Mouse (Mus musculus) small intestine, adult 2 months (tissue): ENCODE measurements around the gene Kcnq4. TPM values are rescaled to one million over a fixed set of nuclear protein-coding genes. Genes with fewer than 3 reads are reported as not detected.

Source experiments
- H3K27ac ChIP-seq: fragments of 200-500 bp; 2 replicates; pipeline ENCODE4 v1.5.1; 2012; ENCODE audit warnings: low read depth, low read length, control low read depth, inconsistent platforms; ENCODE audit not compliant: insufficient read depth
- H3K27me3 ChIP-seq: fragments of 200-500 bp; 2 replicates; pipeline ENCODE4 v1.6.1; 2012; ENCODE audit warnings: mild to moderate bottlenecking, moderate library complexity, low read length, inconsistent platforms; ENCODE audit not compliant: control insufficient read depth, insufficient read depth
- H3K36me3 ChIP-seq: fragments of 200-500 bp; 2 replicates; pipeline ENCODE4 v1.6.1; 2012; ENCODE audit warnings: mild to moderate bottlenecking, low read length, control low read depth, inconsistent platforms; ENCODE audit not compliant: control insufficient read depth, insufficient read depth
- H3K4me1 ChIP-seq: fragments of 200-500 bp; 2 replicates; pipeline ENCODE4 v1.6.1; 2012; ENCODE audit warnings: low read length, inconsistent platforms, mixed read lengths; ENCODE audit not compliant: control insufficient read depth, insufficient read depth, insufficient read length
- H3K4me3 ChIP-seq: fragments of 200-500 bp; 2 replicates; pipeline ENCODE4 v1.5.1; 2012; ENCODE audit warnings: low read depth, mild to moderate bottlenecking, control low read depth, inconsistent platforms, low read length, moderate library complexity
- CTCF ChIP-seq: fragments of 200-500 bp; IDR thresholded peaks from 2 replicates; pipeline ENCODE4 v1.5.1; 2012; ENCODE audit warnings: low read depth, mild to moderate bottlenecking, control low read depth, inconsistent platforms, low read length, moderate library complexity, mixed read lengths; ENCODE audit not compliant: insufficient replicate concordance, insufficient read length; ENCODE audit errors: extremely low read depth
- POLR2A ChIP-seq: fragments of 200-500 bp; IDR thresholded peaks from 2 replicates; pipeline ENCODE4 v1.6.1; 2012; ENCODE audit warnings: low read depth, mild to moderate bottlenecking, control low read depth, inconsistent platforms, low read length, moderate library complexity
- WGBS: fragments of 180-500 bp; shearing (Covaris S2); methylation state at CpG from one replicate; pipeline ENCODE4 v1.1.7; 2018; 5-methylcytosine and 5-hydroxymethylcytosine counted together
- polyA plus RNA-seq: library from polyadenylated mRNA; depleted of rRNA; stranded (reverse); fragments of >200 nt; gene quantifications from 2 replicates; pipeline ENCODE4 v1.2.3, GENCODE M21; 2012

Gene Kcnq4
- polyA plus RNA-seq, 1 experiment, result 4.3 TPM

GRCm38 (mm10) chr4:120674775-120675451, 73.5 kb downstream of the Kcnq4 start:
- no peaks in the 10 kb centered on the region for H3K36me3 ChIP-seq
- no peaks in the 10 kb centered on the region for H3K27me3 ChIP-seq
- no peaks in the 10 kb centered on the region for H3K4me1 ChIP-seq
- TF ChIP-seq CTCF (no peak), POLR2A (no peak)
- no peak overlapping the region for H3K4me3 ChIP-seq
- 66% methylated on average over 8 of the region's 8 CpGs for WGBS
- no peak overlapping the region for H3K27ac ChIP-seq

DNA sequence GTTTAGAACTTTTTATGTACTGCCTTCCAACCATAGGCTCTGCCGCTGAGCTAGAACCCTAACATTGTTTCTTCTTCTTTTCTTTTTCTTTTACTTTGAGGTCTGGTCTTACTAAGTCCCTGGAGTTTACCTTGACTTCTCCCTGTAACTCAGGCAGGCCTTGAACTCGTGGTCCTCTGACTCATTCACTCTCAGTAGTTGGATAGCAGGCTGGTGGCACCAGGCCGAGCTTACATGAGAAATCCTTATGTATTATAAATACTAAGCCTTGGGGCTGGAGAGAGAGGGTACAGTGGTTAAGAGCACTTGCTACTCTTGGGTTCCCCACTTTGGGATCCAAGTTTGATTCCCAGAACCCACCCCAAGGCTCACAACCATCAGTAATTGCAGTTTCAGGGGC, 74.8 kb downstream of the Kcnq4 start:
- Histone ChIP-seq H3K4me1 (no peaks in the 10 kb centered on the region), H3K36me3 (no peaks in the 10 kb centered on the region), H3K27me3 (no peaks in the 10 kb centered on the region), H3K4me3 (no peak overlapping the region), H3K27ac (no peak overlapping the region)
- WGBS, result 85% methylated on average over 3 of the region's 3 CpGs
- no peak for TF ChIP-seq CTCF
- no peak for TF ChIP-seq POLR2A

DNA sequence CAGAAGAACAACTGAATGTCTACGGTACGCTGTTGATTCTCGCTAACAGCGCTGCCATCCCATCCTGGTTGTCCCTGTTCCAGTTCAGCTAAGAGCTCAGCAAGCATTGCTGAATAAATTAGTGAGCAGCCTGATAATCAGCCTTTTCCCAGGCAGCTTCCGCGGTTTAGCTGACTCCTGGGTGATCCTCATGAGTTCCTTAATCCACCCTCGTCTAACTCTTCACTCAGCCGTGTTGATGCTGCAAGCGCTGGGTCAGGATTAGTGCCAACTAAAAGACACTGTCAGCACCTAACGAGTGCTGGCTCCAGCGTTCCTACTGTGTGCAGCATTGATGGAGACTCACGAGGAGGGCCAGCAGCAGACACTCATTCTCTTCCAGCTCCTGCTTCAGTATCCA, 77.4 kb downstream of the Kcnq4 start:
- Histone ChIP-seq H3K27ac (no peak overlapping the region), H3K4me3 (no peak overlapping the region), H3K36me3 (no peaks in the 10 kb centered on the region), H3K4me1 (peaks cover 2% of the 10 kb centered on the region; the same call in 1 of the 2 replicates), H3K27me3 (no peaks in the 10 kb centered on the region)
- TF ChIP-seq POLR2A (no peak), CTCF (no peak)
- WGBS, result 71% methylated on average over 12 of the region's 12 CpGs

DNA sequence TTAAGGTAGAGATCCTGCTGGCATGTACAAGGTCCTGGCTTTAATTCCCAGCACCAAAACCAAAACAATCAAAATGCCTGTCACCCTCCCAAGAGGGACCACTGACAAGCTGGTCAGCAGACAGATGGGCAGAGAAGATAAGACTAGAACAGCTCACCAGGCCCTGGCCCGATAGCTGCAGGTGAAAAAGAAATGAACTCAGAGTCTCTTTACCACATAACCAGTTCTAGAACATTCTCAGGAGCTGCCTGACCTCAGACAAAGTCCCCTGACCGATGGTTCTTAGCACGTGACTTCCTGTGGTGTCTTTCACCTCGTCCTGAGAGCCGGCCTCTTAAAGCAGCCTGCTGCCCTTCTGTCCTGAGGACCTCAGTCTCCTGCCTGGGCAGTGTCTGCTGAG, 78.8 kb downstream of the Kcnq4 start:
- WGBS, result 77% methylated on average over 5 of the region's 5 CpGs
- no peaks in the 10 kb centered on the region for H3K27me3 ChIP-seq
- TF ChIP-seq POLR2A (no peak), CTCF (no peak)

GRCm38 (mm10) chr4:120668551-120668950, 79.9 kb downstream of the Kcnq4 start:
- Histone ChIP-seq H3K36me3 (no peaks in the 10 kb centered on the region), H3K27me3 (no peaks in the 10 kb centered on the region), H3K4me1 (peaks cover 2% of the 10 kb centered on the region; the same call in 1 of the 2 replicates), H3K27ac (no peak overlapping the region), H3K4me3 (no peak overlapping the region)
- no peak for TF ChIP-seq POLR2A
- no peak for TF ChIP-seq CTCF
- WGBS, result 72% methylated on average over 4 of the region's 4 CpGs

More for the DNA sequence above, 78.8 kb downstream of the Kcnq4 start:
- Histone ChIP-seq H3K4me1 (peaks cover 2% of the 10 kb centered on the region; the same call in 1 of the 2 replicates), H3K27ac (0 out of 2 replicates have a peak overlapping the region, but pooled peaks have one; percentile 9), H3K36me3 (no peaks in the 10 kb centered on the region), H3K4me3 (no peak overlapping the region)

DNA sequence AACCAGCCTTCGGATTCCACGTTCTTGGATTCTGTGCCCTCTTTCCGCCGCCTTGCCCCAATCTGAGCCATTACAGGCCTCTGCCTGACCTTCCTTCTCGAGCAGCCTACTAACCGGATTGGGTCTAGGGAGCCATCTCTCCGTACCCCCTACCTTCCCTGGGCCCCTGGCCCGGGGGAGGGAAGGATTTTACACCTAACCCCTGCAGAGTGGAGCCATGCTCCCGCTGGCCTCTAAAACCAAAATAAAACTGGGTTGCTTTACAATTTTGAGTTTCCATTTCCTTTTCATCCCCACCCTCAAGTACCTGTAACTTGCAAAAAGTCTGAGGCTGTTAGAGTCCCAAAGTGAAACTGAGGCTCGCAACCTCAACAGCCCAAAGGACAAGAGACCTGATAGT, 80.9 kb downstream of the Kcnq4 start:
- TF ChIP-seq POLR2A (no peak; the same call in none of the 2 replicates), CTCF (no peak)
- Histone ChIP-seq H3K27ac (peak overlapping the region; percentile 10; the same call in 1 of the 2 replicates), H3K4me3 (peak overlapping the region; percentile 78), H3K4me1 (peaks cover 2% of the 10 kb centered on the region; the same call in 1 of the 2 replicates), H3K36me3 (no peaks in the 10 kb centered on the region), H3K27me3 (no peaks in the 10 kb centered on the region)
- WGBS, result 28% methylated on average over 10 of the region's 10 CpGs

DNA sequence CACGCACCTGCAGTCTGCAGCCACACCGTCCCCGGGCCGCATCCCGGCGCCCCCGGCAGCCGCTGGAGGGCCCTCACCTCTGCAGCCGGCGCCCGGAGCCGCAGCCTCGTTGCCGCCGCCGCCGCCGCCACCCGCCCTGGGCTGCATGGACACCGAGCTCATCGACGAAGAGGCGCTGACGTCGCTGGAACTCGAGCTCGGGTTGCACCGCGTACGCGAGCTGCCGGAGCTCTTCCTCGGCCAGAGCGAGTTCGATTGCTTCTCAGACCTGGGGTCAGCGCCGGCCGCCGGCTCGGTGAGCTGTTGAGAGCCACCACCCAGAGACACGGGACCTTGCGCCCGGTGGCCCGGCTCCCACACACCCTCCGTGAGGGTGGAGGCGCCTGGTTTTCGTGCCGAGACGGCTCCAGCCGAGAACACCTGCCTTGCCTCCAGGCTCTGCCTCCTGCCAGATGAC, 81.3 kb downstream of the Kcnq4 start:
- under 1% methylated on average over 49 of the region's 50 CpGs for WGBS
- H3K4me3 ChIP-seq, result peak overlapping the region; percentile 78

More for the DNA sequence above, 81.3 kb downstream of the Kcnq4 start:
- Histone ChIP-seq H3K27me3 (no peaks in the 10 kb centered on the region), H3K27ac (no peak overlapping the region), H3K36me3 (no peaks in the 10 kb centered on the region), H3K4me1 (peaks cover 2% of the 10 kb centered on the region; the same call in 1 of the 2 replicates)
- TF ChIP-seq POLR2A, result no peak; the same call in 1 of the 2 replicates
